Mouse (Mus musculus): Measurements from ENCODE around the gene Adarb2.

The Adarb2 gene

GRCm38 (mm10) chr13:8202681-8203476 is at the start of gene Adarb2:
Gene Adarb2 (plus strand): TSS chr13:8202866.
- DNase-seq (ENCODE audit: low read depth, low spot score), result peak; percentile 34

GRCm38 (mm10) chr13:8173800-8174199 is 28.9 kb upstream of the Adarb2 start:
- DNase-seq (ENCODE audit: low read depth, low spot score), result no peak

GRCm38 (mm10) chr13:8191977-8192376 is 10.7 kb upstream of the Adarb2 start:
- DNase-seq (ENCODE audit: low read depth, low spot score), result no peak

GRCm38 (mm10) chr13:8199186-8199880 is 3.3 kb upstream of the Adarb2 start:
- no peak for DNase-seq (ENCODE audit: low read depth, low spot score)

- no peak for DNase-seq (ENCODE audit: low read depth, low spot score)
These were observed 779 bp downstream of the Adarb2 start for GRCm38 (mm10) chr13:8203477-8203813.

GRCm38 (mm10) chr13:8207337-8207736 is 4.7 kb downstream of the Adarb2 start:
- DNase-seq (ENCODE audit: low read depth, low spot score), result no peak

GRCm38 (mm10) chr13:8210776-8211175 is 8.1 kb downstream of the Adarb2 start:
- no peak for DNase-seq (ENCODE audit: low read depth, low spot score)

GRCm38 (mm10) chr13:8238871-8239270 is 36.2 kb downstream of the Adarb2 start:
- no peak for DNase-seq (ENCODE audit: low read depth, low spot score)

GRCm38 (mm10) chr13:8248016-8248667 is 45.5 kb downstream of the Adarb2 start:
- no peak for DNase-seq (ENCODE audit: low read depth, low spot score)

GRCm38 (mm10) chr13:8272158-8272945 is 69.7 kb downstream of the Adarb2 start:
- no peak for DNase-seq (ENCODE audit: low read depth, low spot score)

- DNase-seq (ENCODE audit: low read depth, low spot score), result no peak
These were observed 80.5 kb downstream of the Adarb2 start for GRCm38 (mm10) chr13:8283116-8283515.

- DNase-seq (ENCODE audit: low read depth, low spot score), result no peak
These were observed 113.9 kb downstream of the Adarb2 start for GRCm38 (mm10) chr13:8316347-8317141.

- DNase-seq (ENCODE audit: low read depth, low spot score), result no peak
These were observed 131.2 kb downstream of the Adarb2 start for GRCm38 (mm10) chr13:8333589-8334455.

- no peak for DNase-seq (ENCODE audit: low read depth, low spot score)
These were observed 131.9 kb downstream of the Adarb2 start for GRCm38 (mm10) chr13:8334580-8334979.

- DNase-seq (ENCODE audit: low read depth, low spot score), result no peak
These were observed 138.6 kb downstream of the Adarb2 start for GRCm38 (mm10) chr13:8341086-8341807.

GRCm38 (mm10) chr13:8347147-8347546 is 144.5 kb downstream of the Adarb2 start:
- no peak for DNase-seq (ENCODE audit: low read depth, low spot score)

- no peak for DNase-seq (ENCODE audit: low read depth, low spot score)
These were observed 149.7 kb downstream of the Adarb2 start for GRCm38 (mm10) chr13:8352341-8352740.

GRCm38 (mm10) chr13:8352952-8353351 is 150.3 kb downstream of the Adarb2 start:
- no peak for DNase-seq (ENCODE audit: low read depth, low spot score)

GRCm38 (mm10) chr13:8365523-8365922 is 162.9 kb downstream of the Adarb2 start:
- DNase-seq (ENCODE audit: low read depth, low spot score), result no peak

Measured in embryo, embryonic 11.5 days (tissue).